Mouse (Mus musculus) stomach, embryonic 14.5 days (tissue): Measurements from ENCODE around the gene Ap1g1. TPM values are rescaled to one million over a fixed set of nuclear protein-coding genes. Genes with fewer than 3 reads are reported as not detected.

Source experiments
- ATAC-seq: fragments of 200-750 bp; cut with Nextera tagmentation; 2 replicates; pipeline ENCODE4 v1.8.0; 2017; ENCODE audit warnings: low read depth, moderate TSS enrichment; ENCODE audit not compliant: insufficient number of reproducible peaks, insufficient read depth, low FRiP score
- H3K27ac ChIP-seq: fragments of 300-500 bp; sonication (generic); 2 replicates; pipeline ENCODE4 v1.5.1; 2014; ENCODE audit warnings: mild to moderate bottlenecking, low read length, moderate library complexity, mixed read lengths
- H3K27me3 ChIP-seq: fragments of 300-500 bp; sonication (generic); 2 replicates; pipeline ENCODE4 v1.6.1; 2014; ENCODE audit warnings: low read length, control low read depth, mixed read lengths; ENCODE audit not compliant: control insufficient read depth, insufficient read depth
- H3K36me3 ChIP-seq: fragments of 300-500 bp; sonication (generic); 2 replicates; pipeline ENCODE4 v1.6.1; 2014; ENCODE audit warnings: mild to moderate bottlenecking, control low read depth, low read length, moderate library complexity, mixed read lengths; ENCODE audit not compliant: control insufficient read depth, insufficient read depth
- H3K4me1 ChIP-seq: fragments of 300-500 bp; sonication (generic); 2 replicates; pipeline ENCODE4 v1.6.1; 2014; ENCODE audit warnings: low read length, control low read depth, mixed read lengths; ENCODE audit not compliant: control insufficient read depth, insufficient read depth
- H3K4me2 ChIP-seq: fragments of 300-500 bp; sonication (generic); replicated peaks from 2 replicates; pipeline ENCODE4 v1.6.1; 2014; ENCODE audit warnings: low read depth, low read length, control low read depth
- H3K4me3 ChIP-seq: fragments of 300-500 bp; sonication (generic); 2 replicates; pipeline ENCODE4 v1.5.1; 2014; ENCODE audit warnings: low read depth, low read length, control low read depth
- H3K9ac ChIP-seq: fragments of 300-500 bp; sonication (generic); replicated peaks from 2 replicates; pipeline ENCODE4 v1.6.1; 2014; ENCODE audit warnings: low read depth, mild to moderate bottlenecking, control low read depth, low read length, moderate library complexity, mixed read lengths
- H3K9me3 ChIP-seq: fragments of 300-500 bp; sonication (generic); 2 replicates; pipeline ENCODE4 v1.6.1; 2016; ENCODE audit warnings: low read depth, low read length, control low read depth; ENCODE audit not compliant: control insufficient read depth
- WGBS: fragments of 180-500 bp; shearing (Covaris S2); extraction: QIAGEN DNeasy Blood & Tissue Kit; methylation state at CpG from one replicate; pipeline ENCODE4 v1.1.7; 2014; 5-methylcytosine and 5-hydroxymethylcytosine counted together
- polyA plus RNA-seq: library from polyadenylated mRNA; unstranded; fragments of >200 nt; fragmentation: Nextera tagmentation; extraction: Ambion mirVana; gene quantifications from 2 replicates; pipeline ENCODE4 v1.2.1, GENCODE M21; 2014

Ap1g1 gene
- 36.5 and 39.2 TPM in 2 replicates for polyA plus RNA-seq

DNA sequence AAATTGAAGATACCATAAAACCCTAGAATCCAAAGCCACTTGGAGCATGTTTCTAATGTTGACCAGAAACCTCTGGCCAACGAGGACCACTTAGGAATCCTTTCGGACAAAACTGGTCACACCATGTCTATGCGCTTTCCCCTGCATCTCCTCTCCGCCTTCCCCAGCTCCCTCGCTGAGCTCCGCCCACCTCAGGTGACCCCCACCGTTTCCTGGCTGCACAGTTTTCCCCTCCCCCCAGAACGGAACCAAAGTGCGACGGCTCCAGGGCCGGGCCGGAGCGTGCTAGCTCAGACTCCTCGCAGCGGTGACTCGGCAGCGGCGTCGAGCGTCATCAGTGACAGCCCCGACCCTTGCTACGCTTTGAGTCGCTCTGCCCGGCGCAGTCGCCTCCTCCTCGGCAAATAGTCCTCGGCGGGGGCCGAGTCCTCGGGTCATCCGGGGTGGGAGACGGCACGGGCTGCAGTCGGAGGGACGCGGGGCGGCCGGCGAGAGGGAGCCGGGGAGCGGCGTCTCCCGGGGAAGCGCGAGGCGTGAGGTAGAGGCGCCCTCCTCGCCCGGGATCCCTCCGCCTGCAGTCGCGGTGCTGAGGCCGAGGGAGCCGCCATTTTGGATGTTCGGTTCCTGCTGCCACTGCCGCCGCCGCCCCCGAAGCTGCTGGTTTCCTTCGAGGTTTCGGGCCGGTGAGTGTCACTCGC lies at the start of gene Ap1g1:
Gene Ap1g1, plus strand, starts transcription at position 275 of the 698 bp plus-strand sequence.
- no peaks in the 10 kb centered on the region for H3K27me3 ChIP-seq
- peaks cover 2% of the 10 kb centered on the region; the same call in 1 of the 2 replicates for H3K4me1 ChIP-seq
- H3K27ac ChIP-seq = peak within 1 kb of the TSS; percentile 90
- no peaks in the 10 kb centered on the region for H3K9me3 ChIP-seq
- peak within 1 kb of the TSS; percentile 90 for H3K9ac ChIP-seq
- no peaks in the 10 kb centered on the region for H3K36me3 ChIP-seq
- WGBS = under 1% methylated on average over 60 of the region's 64 CpGs
- H3K4me2 ChIP-seq = peak within 1 kb of the TSS; percentile 79
- H3K4me3 ChIP-seq = peak within 1 kb of the TSS; percentile 95
- peak; percentile 97 for ATAC-seq

DNA sequence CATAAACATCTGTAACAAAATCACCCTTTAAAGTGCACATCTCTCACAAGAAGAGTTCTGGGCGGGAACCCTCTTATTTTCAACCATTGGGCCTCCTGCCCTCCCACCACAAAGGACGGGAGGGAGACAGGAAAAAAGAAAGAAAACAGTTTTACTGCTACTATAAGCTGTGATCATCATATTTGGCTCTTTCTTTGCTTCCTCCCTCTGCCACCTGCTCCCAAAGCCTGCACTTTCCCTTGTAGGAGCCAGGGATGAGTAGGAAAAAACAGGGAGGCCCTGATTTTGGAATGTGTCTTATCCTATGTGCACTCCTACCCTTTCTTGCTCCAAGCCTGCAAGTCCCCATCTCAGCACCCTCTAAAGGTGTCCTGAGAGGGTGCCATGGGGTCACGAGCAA lies 47.3 kb upstream of the Ap1g1 start:
- H3K4me3 ChIP-seq = no peak overlapping the region
- no peak for ATAC-seq
- H3K36me3 ChIP-seq = peaks cover 36% of the 10 kb centered on the region
- WGBS = 78% methylated on average over 3 of the region's 3 CpGs
- no peaks in the 10 kb centered on the region for H3K9me3 ChIP-seq
- peaks cover 6% of the 10 kb centered on the region; the same call in 1 of the 2 replicates for H3K4me1 ChIP-seq
- no peaks in the 10 kb centered on the region for H3K27me3 ChIP-seq
- no peak overlapping the region for H3K9ac ChIP-seq
- no peak overlapping the region for H3K27ac ChIP-seq
- H3K4me2 ChIP-seq = no peak overlapping the region

GRCm38 (mm10) chr8:109734018-109734417 lies 44.3 kb upstream of the Ap1g1 start:
- Histone ChIP-seq H3K4me1 (peaks cover 10% of the 10 kb centered on the region; the same call in 1 of the 2 replicates), H3K4me2 (no peak overlapping the region), H3K27me3 (no peaks in the 10 kb centered on the region), H3K9ac (no peak overlapping the region), H3K27ac (no peak overlapping the region), H3K36me3 (peaks cover 33% of the 10 kb centered on the region), H3K4me3 (no peak overlapping the region), H3K9me3 (no peaks in the 10 kb centered on the region)
- WGBS = 84% methylated on average over 3 of the region's 3 CpGs
- ATAC-seq = no peak

- Histone ChIP-seq H3K9me3 (no peaks in the 10 kb centered on the region), H3K36me3 (peaks cover 24% of the 10 kb centered on the region), H3K27me3 (no peaks in the 10 kb centered on the region), H3K4me3 (peak overlapping the region; percentile 97), H3K4me1 (peaks cover 10% of the 10 kb centered on the region; the same call in 1 of the 2 replicates), H3K27ac (peak overlapping the region; percentile 63; the same call in 1 of the 2 replicates), H3K4me2 (peak overlapping the region; percentile 86), H3K9ac (peak overlapping the region; percentile 97)
- ATAC-seq = no peak
- WGBS = 5% methylated on average over 8 of the region's 8 CpGs
These were observed 41.5 kb upstream of the Ap1g1 start for GRCm38 (mm10) chr8:109736819-109737218.

DNA sequence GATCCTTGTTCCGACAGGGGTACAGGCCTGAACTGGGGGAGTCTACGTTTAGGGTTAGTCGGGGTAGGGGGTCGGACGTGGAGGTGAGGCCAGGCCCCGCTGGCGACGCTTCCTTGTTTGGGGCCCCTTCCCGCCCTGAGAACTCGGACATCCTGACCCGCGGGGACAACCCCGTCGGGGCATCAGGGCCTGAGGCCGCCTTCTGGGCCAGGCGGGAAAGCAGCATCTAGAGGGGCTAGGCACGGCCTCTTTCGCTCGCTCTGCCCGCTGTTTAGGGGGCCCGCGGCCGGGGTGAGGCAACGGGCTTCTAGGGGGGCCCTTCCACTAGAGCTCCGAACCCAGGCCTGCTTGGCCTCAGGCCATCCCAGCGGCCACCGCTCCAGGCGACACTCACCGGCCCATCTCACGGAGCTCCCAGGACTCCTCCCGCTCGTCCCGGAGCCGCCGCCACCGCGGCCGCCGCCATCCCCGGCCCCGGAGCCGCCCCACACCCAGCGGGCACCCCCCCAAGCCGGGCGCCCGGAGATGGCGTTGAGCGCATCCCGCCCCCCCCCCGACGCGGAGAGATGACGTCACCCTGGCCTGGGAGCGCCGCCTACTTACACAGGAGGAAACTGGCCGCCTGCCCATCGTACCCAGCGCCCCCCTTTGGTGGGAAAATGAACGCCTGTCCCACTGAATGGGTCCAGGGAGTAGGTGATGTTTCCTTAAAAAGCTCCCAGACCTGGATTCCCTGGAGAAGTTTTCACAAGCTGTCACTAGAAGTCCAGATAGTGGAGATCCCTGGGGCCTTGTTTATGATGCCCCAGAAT lies 40.9 kb upstream of the Ap1g1 start, which contains the start of gene Atxn1l:
Gene Atxn1l, minus strand, starts transcription at position 503 of the 812 bp plus-strand sequence.
- Histone ChIP-seq H3K9ac (peak within 1 kb of the TSS; percentile 97), H3K36me3 (peaks cover 19% of the 10 kb centered on the region), H3K27ac (peak within 1 kb of the TSS; percentile 63; the same call in 1 of the 2 replicates), H3K4me3 (peak within 1 kb of the TSS; percentile 97), H3K4me2 (peak within 1 kb of the TSS; percentile 86), H3K27me3 (no peaks in the 10 kb centered on the region), H3K9me3 (no peaks in the 10 kb centered on the region), H3K4me1 (peaks cover 10% of the 10 kb centered on the region; the same call in 1 of the 2 replicates)
- ATAC-seq = peak; percentile 86
- under 1% methylated on average over 59 of the region's 59 CpGs for WGBS

DNA sequence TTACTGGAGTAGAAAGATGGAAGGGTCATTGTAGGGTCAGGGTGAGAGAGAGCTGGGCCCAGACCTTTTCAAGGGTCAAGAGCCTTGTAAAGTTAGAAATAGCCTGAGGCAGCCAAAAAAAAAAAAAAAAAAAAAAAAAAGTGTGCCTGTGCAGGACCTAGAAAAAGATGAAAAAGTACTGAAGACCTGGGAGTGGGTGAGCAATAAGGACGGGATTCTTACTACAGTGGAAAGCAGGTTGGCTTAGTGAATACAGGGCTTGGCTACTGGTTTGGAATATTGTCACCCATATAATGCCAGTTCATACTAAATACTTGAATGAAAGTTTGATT lies 40.3 kb upstream of the Ap1g1 start:
- WGBS = 82% methylated on average over 1 of the region's 1 CpGs
- no peak overlapping the region for H3K9ac ChIP-seq
- no peak for ATAC-seq

DNA sequence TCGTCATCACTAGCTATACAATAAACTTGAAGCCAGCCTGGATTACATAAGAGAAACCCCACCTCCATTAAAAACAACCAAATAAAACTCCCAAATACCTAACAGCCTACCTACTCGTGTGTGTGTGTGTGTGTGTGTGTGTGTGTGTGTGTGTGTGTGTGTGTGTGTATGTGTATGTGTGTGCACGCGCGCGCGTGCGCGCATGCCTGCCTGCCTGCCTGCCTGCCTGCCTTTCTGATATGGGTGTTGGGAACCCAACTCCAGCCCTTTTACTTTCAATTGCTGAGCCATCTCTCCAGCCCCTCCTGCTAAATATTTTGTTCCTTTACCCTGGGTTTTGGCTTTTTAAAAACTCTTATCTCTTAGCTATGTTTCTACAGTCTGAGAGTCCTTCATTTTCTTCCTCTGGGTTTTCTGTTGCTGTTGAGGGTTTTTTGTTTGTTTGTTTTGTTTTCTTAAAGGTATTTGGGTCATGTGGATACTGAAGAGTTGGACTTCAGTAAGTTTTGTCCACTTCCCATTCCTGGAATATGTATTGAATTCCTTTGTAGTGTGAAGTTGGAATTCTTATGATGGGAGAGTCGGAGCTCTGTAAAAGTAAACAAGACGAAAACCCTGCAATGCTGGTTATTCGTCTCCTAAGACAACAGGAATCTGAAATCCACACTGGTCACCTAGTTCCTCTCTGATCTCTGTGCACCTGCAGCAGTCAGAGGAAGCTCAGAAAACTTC lies 30.7 kb upstream of the Ap1g1 start:
- H3K27ac ChIP-seq = no peak overlapping the region

More for the DNA sequence above, 40.3 kb upstream of the Ap1g1 start:
- peak overlapping the region; percentile 97 for H3K4me3 ChIP-seq
- H3K27me3 ChIP-seq = no peaks in the 10 kb centered on the region
- peak overlapping the region; percentile 86; the same call in 1 of the 2 replicates for H3K4me2 ChIP-seq
- H3K4me1 ChIP-seq = peaks cover 10% of the 10 kb centered on the region; the same call in 1 of the 2 replicates
- H3K27ac ChIP-seq = no peak overlapping the region
- H3K36me3 ChIP-seq = peaks cover 15% of the 10 kb centered on the region
- H3K9me3 ChIP-seq = no peaks in the 10 kb centered on the region

GRCm38 (mm10) chr8:109750274-109750673 lies 28.1 kb upstream of the Ap1g1 start:
- H3K9ac ChIP-seq = no peak overlapping the region
- H3K27ac ChIP-seq = no peak overlapping the region
- no peaks in the 10 kb centered on the region for H3K36me3 ChIP-seq
- H3K4me3 ChIP-seq = no peak overlapping the region
- no peaks in the 10 kb centered on the region for H3K4me1 ChIP-seq
- 48% methylated on average over 5 of the region's 5 CpGs for WGBS
- H3K9me3 ChIP-seq = no peaks in the 10 kb centered on the region
- H3K27me3 ChIP-seq = no peaks in the 10 kb centered on the region
- no peak for ATAC-seq
- H3K4me2 ChIP-seq = no peak overlapping the region

More for the DNA sequence above, 30.7 kb upstream of the Ap1g1 start:
- no peak for ATAC-seq
- Histone ChIP-seq H3K4me3 (no peak overlapping the region), H3K9ac (no peak overlapping the region), H3K4me1 (no peaks in the 10 kb centered on the region), H3K27me3 (no peaks in the 10 kb centered on the region), H3K4me2 (no peak overlapping the region), H3K9me3 (no peaks in the 10 kb centered on the region), H3K36me3 (no peaks in the 10 kb centered on the region)
- WGBS = 69% methylated on average over 12 of the region's 12 CpGs
